Mouse (Mus musculus): ENCODE data around the gene Rgl3. TPM values are rescaled to one million over a fixed set of nuclear protein-coding genes. Genes with fewer than 3 reads are reported as not detected.
A peak's percentile ranks its signal among the peaks of the same experiment; 100 is the strongest.

The Rgl3 gene
- total RNA-seq, 2 experiments from 2014 or later = 4.8 to 7.1 TPM

DNA sequence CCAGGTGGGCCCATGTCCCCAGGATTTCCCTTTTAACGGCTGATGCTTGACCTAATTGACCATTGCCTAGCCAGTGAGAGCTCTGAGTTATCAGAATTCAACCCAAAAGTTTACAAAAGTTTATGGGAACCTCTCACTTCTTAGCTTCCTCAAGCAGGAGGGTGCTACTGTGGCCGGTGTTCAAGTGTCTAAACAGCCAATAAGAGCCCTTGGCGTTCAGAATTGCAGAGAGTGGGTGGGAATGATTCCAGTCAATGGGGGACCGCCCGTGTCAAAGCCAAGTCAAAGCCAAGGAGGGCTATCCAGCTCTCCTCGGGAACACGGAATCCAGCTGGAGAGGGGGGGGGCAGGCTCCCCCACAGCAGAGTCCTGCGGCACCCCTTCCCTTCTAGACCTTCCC, 41.1 kb downstream of the Rgl3 start:
- DNase-seq = no peak

DNA sequence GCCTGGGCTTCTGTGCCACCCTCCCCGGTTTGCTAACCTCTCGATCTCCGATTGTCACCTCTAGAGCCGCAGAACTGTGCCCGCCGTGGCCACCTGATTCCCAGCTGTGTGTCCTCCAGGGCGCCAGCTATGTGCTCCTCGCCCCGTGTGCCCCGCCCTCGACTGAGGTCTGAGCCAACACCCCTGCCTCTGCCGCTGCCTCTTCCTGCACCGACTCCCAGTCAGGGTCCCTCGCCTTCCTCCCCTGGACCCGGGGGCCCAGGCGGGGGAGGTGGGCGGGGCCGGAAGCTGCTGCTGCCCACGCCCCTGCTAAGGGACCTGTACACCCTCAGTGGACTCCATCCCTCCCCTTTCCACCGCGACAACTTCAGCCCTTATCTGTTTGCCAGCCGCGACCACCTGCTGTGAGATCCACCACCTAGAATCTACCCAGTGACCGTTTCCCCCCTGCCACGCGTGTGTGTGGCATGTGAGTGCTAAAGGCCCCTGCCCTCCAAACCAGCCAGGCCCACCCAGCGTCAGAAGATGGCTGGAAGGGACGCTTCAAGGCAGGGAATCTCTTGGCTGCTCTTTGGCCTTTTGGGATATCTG, 41.6 kb downstream of the Rgl3 start:
- no peak for DNase-seq

DNA sequence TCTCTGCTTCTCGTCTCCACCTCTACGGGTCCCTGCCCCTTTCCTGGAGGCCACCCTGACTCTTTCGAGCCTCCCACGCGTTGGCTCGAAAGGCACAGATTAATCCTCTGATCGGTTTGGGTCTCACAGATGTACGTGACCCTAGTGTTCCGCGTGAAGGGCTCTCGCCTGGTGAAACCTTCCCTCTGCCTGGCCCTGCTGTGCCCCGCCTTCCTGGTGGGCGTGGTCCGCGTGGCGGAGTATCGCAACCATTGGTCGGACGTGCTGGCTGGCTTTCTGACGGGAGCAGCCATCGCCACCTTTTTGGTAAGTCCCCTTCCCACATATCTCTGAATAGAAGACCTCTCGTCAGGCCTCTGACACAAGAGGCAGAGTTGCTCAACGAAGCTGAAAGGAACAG, 45.0 kb downstream of the Rgl3 start:
- DNase-seq = no peak

DNA sequence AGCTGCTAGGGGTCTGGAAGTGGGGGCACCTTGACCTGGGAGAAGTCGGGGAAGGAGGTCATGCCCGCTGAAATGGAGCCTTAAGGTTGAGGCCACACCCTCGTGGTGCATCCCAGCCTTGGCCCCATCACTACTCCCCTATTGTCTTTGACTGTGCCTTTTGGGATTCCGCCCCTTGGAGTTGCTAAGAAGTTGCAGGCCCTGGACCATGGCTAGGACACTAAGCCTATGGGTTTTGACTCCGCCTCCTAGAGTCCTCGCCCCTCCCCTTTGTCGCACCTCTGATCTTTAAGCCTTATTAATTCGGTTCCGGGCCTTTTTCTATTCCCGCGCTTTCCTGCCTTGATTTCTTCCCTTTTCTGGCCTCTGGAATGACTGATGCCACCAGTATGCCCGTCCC, 45.6 kb downstream of the Rgl3 start:
- no peak for DNase-seq

GRCm38 (mm10) chr9:21943046-21943445, 46.2 kb downstream of the Rgl3 start:
- DNase-seq = no peak

- no peak for DNase-seq
These were observed 50.9 kb downstream of the Rgl3 start for GRCm38 (mm10) chr9:21938234-21938855.

DNA sequence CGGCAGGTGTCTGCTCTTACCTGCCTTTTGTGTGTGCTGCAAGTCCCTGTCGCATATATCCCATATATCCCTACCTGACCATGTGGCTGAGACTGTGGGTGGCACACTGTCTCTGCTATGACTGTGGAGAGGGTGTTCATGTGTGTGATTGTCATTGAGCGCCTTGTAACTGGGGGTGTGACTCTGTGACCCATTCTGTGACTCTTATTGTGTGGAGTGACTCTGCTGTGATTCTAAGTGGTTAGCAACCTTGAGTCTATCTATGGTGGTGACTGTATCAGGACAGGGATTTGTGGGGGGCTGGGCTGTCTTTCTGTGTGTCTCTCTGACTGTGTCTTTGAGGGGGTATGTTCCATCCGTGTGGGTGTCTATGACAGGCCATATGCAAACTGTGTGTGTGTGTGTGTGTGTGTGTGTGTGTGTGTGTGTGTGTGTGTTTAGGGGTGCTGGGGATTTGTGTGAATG, 51.5 kb downstream of the Rgl3 start:
- DNase-seq = no peak

- peak; percentile 96 for DNase-seq
These were observed 52.3 kb downstream of the Rgl3 start, which contains the start of gene Plppr2 for GRCm38 (mm10) chr9:21936692-21937570. Plppr2 (plus strand) TSS chr9:21937033.

DNA sequence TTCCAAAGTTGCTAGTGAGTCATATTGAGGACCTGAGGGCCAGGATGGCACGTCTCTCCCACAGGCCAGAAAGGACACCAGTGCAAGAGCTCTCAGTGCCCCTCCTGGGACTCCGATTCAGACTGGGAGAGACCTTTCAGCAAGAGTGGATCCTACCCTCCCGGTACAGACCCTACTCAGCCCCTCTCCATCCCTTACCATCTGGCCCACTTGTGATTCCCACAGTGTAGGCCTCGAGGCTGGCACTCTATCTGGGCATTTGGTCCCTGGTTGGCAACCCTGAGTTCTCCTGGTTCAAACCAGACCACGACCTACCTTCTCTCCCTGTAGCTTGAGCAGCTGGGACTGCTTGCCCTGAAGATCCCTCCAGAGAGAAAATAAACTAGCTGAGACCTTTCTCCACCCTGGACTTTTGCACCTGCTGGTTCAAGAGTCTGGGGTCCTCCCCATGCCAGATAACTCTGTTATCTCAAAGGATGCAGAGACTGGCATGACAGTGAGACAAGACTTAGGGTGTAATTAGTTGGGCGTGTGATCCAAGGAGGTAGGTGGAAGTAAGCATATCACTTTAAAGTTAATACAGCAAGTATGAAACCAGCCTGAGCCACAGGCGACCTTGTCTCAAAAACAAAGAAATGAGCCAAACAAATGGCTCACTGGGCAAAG, 53.6 kb downstream of the Rgl3 start:
- DNase-seq = no peak

GRCm38 (mm10) chr9:21934021-21934420, 55.2 kb downstream of the Rgl3 start:
- DNase-seq = no peak

DNA sequence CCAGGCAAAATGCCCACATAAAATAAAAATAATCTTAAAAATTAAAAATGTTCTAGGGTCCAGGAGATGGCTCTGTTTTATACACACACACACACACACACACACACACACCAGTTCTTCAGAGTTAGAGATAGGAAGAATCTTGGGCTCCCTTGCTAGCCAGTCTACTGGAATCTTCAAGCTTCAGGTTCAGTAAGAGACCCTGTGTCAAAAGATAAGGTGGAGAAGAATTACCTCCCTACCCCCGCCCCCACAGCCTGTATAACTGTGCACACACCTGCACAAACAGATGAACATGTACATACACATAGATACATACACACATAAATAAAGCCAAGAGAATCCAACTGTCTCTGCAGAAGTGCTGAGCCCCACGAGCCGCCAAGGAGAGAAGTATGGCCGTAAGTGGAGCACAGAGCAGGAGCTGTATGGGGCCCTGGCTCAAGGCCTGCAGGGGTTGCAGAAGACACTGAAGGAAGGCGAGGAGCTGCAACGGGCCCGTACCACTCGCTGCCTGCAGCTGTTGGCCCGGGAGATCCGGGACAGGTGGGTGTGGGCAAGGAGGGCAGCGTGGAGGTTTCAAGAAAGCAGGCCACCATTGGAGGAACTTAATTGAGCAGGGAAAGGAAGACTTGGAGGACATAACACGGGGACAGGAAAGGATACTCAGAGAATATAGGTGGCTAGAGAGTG, 56.7 kb downstream of the Rgl3 start:
- no peak for DNase-seq

- DNase-seq = peak in 1 of 2 experiments; percentile 29
These were observed 57.2 kb downstream of the Rgl3 start for GRCm38 (mm10) chr9:21932006-21932405.

- DNase-seq = no peak
These were observed 60.0 kb downstream of the Rgl3 start for GRCm38 (mm10) chr9:21929208-21929607.

GRCm38 (mm10) chr9:21927208-21927753, 62.0 kb downstream of the Rgl3 start, which contains the start of the genes Ccdc159 and Tmem205:
Ccdc159 (plus strand) TSS chr9:21927471.
Tmem205 (minus strand) TSS chr9:21927556.
- peak; percentile 93 to 98 for DNase-seq

- DNase-seq = peak in 1 of 2 experiments; percentile 18
These were observed 62.5 kb downstream of the Rgl3 start for GRCm38 (mm10) chr9:21926784-21927183.

DNA sequence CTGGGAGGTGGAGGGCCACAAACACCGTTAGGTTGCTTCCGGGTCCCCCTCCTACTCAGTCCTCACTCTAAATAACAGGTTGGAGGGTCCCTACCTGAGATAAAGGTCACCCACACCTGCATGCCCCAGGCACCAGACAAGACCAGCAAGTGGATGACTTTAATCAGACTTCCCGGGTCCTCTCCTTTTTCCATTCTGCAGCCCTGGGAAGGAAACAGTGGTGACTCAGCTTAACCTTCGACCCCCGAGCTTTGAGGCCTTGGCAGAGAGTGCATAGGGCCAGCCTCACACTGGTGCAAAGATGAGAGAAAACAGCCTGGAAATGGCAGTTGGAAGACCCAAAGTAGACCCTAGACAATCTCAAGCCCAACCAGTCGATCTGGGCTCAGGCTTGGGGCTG, 63.1 kb downstream of the Rgl3 start:
- DNase-seq = peak in 1 of 2 experiments; percentile 22

GRCm38 (mm10) chr9:21925506-21925905, 63.7 kb downstream of the Rgl3 start:
- no peak for DNase-seq

DNA sequence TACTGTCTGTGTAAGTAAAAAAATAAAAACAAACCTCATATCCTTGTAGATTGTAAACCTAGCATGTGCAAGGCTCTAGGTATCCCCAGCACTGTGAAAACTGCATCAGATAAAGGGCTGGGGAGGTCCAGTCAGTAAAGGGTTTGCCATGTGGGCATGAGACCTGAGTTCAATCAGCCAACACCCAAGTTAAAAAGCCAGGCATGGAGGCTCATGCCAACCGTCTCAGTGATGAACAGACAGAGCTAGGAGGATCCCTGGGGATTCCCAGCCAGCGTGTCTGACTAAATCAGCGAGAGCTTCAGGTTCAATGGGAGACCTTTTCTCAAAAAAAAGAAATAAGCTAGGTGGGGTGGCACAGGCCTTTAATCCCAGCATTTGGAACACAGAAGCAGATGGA, 64.2 kb downstream of the Rgl3 start:
- DNase-seq = no peak

GRCm38 (mm10) chr9:21924099-21924493, 65.2 kb downstream of the Rgl3 start:
- peak; percentile 96 to 98 for DNase-seq

GRCm38 (mm10) chr9:21923490-21924098, 65.7 kb downstream of the Rgl3 start:
- DNase-seq = no peak

- no peak for DNase-seq
These were observed 66.2 kb downstream of the Rgl3 start for GRCm38 (mm10) chr9:21923036-21923435.

All from heart, adult 18-20 months (tissue).